Mouse (Mus musculus): Measurements from ENCODE around the gene H2al1f. TPM values are rescaled to one million over a fixed set of nuclear protein-coding genes. Genes with fewer than 3 reads are reported as not detected.
"Not testable (repeated sequence)": the region's sequence is repeated elsewhere in the genome, so short reads cannot be mapped to it uniquely, and the experiment has no call there.

Gene H2al1f
- not detected in 2 replicates for polyA plus RNA-seq (2016; fragmentation: Nextera tagmentation; extraction: Ambion mirVana)

GRCm38 (mm10) chrX:11314858-11315257 is at the start of gene H2al1f:
TSS of gene H2al1f (plus strand) at chrX:11315158.
- not testable (repeated sequence) for H3K9ac ChIP-seq (replicated peaks); H3K4me3 ChIP-seq; ATAC-seq (ENCODE audit: low FRiP score, low read depth); H3K4me1 ChIP-seq; H3K4me2 ChIP-seq (replicated peaks); H3K36me3 ChIP-seq; H3K27me3 ChIP-seq; H3K9me3 ChIP-seq; H3K27ac ChIP-seq (replicated peaks)
- WGBS, result no CpG with 5 or more reads among the region's 6 CpGs

GRCm38 (mm10) chrX:11267791-11268190 is 47.2 kb upstream of the H2al1f start:
- Histone ChIP-seq H3K36me3 (no peaks in the 10 kb centered on the region), H3K4me3 (no peak overlapping the region), H3K27me3 (peaks cover 14% of the 10 kb centered on the region; the same call in 1 of the 2 replicates), H3K4me2 (replicated peaks) (no peak overlapping the region), H3K4me1 (no peaks in the 10 kb centered on the region), H3K9ac (replicated peaks) (no peak overlapping the region), H3K27ac (replicated peaks) (no peak overlapping the region), H3K9me3 (no peaks in the 10 kb centered on the region)
- 66% methylated on average over 7 of the region's 7 CpGs for WGBS
- no peak for ATAC-seq (ENCODE audit: low FRiP score, low read depth)

GRCm38 (mm10) chrX:11269074-11269473 is 45.9 kb upstream of the H2al1f start:
- Histone ChIP-seq H3K27ac (replicated peaks) (no peak overlapping the region), H3K9ac (replicated peaks) (no peak overlapping the region), H3K4me2 (replicated peaks) (no peak overlapping the region), H3K36me3 (no peaks in the 10 kb centered on the region), H3K4me1 (no peaks in the 10 kb centered on the region), H3K9me3 (no peaks in the 10 kb centered on the region), H3K4me3 (no peak overlapping the region), H3K27me3 (peaks cover 14% of the 10 kb centered on the region; the same call in 1 of the 2 replicates)
- WGBS, result 86% methylated on average over 3 of the region's 3 CpGs
- no peak for ATAC-seq (ENCODE audit: low FRiP score, low read depth)

- H3K27me3 ChIP-seq, result no peaks in the 10 kb centered on the region
- H3K36me3 ChIP-seq, result no peaks in the 10 kb centered on the region
- WGBS, result 86% methylated on average over 3 of the region's 3 CpGs
- no peak overlapping the region for H3K4me3 ChIP-seq
- no peaks in the 10 kb centered on the region for H3K4me1 ChIP-seq
- no peak overlapping the region for H3K9ac ChIP-seq (replicated peaks)
- H3K27ac ChIP-seq (replicated peaks), result no peak overlapping the region
- H3K9me3 ChIP-seq, result no peaks in the 10 kb centered on the region
- H3K4me2 ChIP-seq (replicated peaks), result no peak overlapping the region
- no peak for ATAC-seq (ENCODE audit: low FRiP score, low read depth)
Measured at GRCm38 (mm10) chrX:11273190-11273589, 41.8 kb upstream of the H2al1f start.

GRCm38 (mm10) chrX:11277083-11277482 is 37.9 kb upstream of the H2al1f start:
- ATAC-seq (ENCODE audit: low FRiP score, low read depth), result no peak
- H3K27me3 ChIP-seq, result no peaks in the 10 kb centered on the region
- H3K4me2 ChIP-seq (replicated peaks), result no peak overlapping the region
- H3K4me1 ChIP-seq, result no peaks in the 10 kb centered on the region
- H3K27ac ChIP-seq (replicated peaks), result no peak overlapping the region
- H3K9ac ChIP-seq (replicated peaks), result no peak overlapping the region
- no peaks in the 10 kb centered on the region for H3K9me3 ChIP-seq
- no peak overlapping the region for H3K4me3 ChIP-seq
- H3K36me3 ChIP-seq, result no peaks in the 10 kb centered on the region
- WGBS, result 82% methylated on average over 6 of the region's 6 CpGs

- 77% methylated on average over 2 of the region's 2 CpGs for WGBS
- Histone ChIP-seq H3K27ac (replicated peaks) (no peak overlapping the region), H3K9me3 (no peaks in the 10 kb centered on the region), H3K4me2 (replicated peaks) (no peak overlapping the region), H3K4me3 (no peak overlapping the region), H3K4me1 (no peaks in the 10 kb centered on the region), H3K9ac (replicated peaks) (no peak overlapping the region), H3K27me3 (no peaks in the 10 kb centered on the region), H3K36me3 (no peaks in the 10 kb centered on the region)
- no peak for ATAC-seq (ENCODE audit: low FRiP score, low read depth)
Measured at GRCm38 (mm10) chrX:11280741-11281140, 34.2 kb upstream of the H2al1f start.

- H3K27me3 ChIP-seq, result peaks cover 16% of the 10 kb centered on the region; the same call in 1 of the 2 replicates
- no peaks in the 10 kb centered on the region for H3K36me3 ChIP-seq
- H3K27ac ChIP-seq (replicated peaks), result no peak overlapping the region
- H3K9me3 ChIP-seq, result no peaks in the 10 kb centered on the region
- 82% methylated on average over 14 of the region's 14 CpGs for WGBS
- ATAC-seq (ENCODE audit: low FRiP score, low read depth), result no peak
- H3K4me2 ChIP-seq (replicated peaks), result no peak overlapping the region
- H3K9ac ChIP-seq (replicated peaks), result no peak overlapping the region
- no peaks in the 10 kb centered on the region for H3K4me1 ChIP-seq
- no peak overlapping the region for H3K4me3 ChIP-seq
Measured at GRCm38 (mm10) chrX:11288306-11288882, 26.6 kb upstream of the H2al1f start.

GRCm38 (mm10) chrX:11289244-11289643 is 25.7 kb upstream of the H2al1f start:
- H3K4me2 ChIP-seq (replicated peaks), result no peak overlapping the region
- no peaks in the 10 kb centered on the region for H3K9me3 ChIP-seq
- H3K9ac ChIP-seq (replicated peaks), result no peak overlapping the region
- H3K4me1 ChIP-seq, result no peaks in the 10 kb centered on the region
- no peak overlapping the region for H3K4me3 ChIP-seq
- ATAC-seq (ENCODE audit: low FRiP score, low read depth), result no peak
- H3K27me3 ChIP-seq, result peaks cover 16% of the 10 kb centered on the region; the same call in 1 of the 2 replicates
- H3K27ac ChIP-seq (replicated peaks), result no peak overlapping the region
- WGBS, result 47% methylated on average over 4 of the region's 4 CpGs
- H3K36me3 ChIP-seq, result no peaks in the 10 kb centered on the region

- not testable (repeated sequence) for H3K4me1 ChIP-seq; ATAC-seq (ENCODE audit: low FRiP score, low read depth); H3K9ac ChIP-seq (replicated peaks); H3K27me3 ChIP-seq; H3K4me3 ChIP-seq; H3K4me2 ChIP-seq (replicated peaks); H3K9me3 ChIP-seq; H3K36me3 ChIP-seq; H3K27ac ChIP-seq (replicated peaks)
- WGBS, result no CpG with 5 or more reads among the region's 3 CpGs
Measured at GRCm38 (mm10) chrX:11298957-11299356, 16.0 kb upstream of the H2al1f start, which contains the start of gene H2al1a. TSS of gene H2al1a (plus strand) at chrX:11299257.

GRCm38 (mm10) chrX:11302132-11302531 is 12.8 kb upstream of the H2al1f start, which contains the start of gene H2al1b:
TSS of gene H2al1b (plus strand) at chrX:11302432.
- not testable (repeated sequence) for H3K9me3 ChIP-seq; H3K4me2 ChIP-seq (replicated peaks); H3K27ac ChIP-seq (replicated peaks); ATAC-seq (ENCODE audit: low FRiP score, low read depth); H3K4me3 ChIP-seq; H3K36me3 ChIP-seq; H3K27me3 ChIP-seq; H3K4me1 ChIP-seq; H3K9ac ChIP-seq (replicated peaks)
- 84% methylated on average over 1 of the region's 3 CpGs for WGBS

GRCm38 (mm10) chrX:11305355-11305754 is 9.6 kb upstream of the H2al1f start, which contains the start of gene H2al1c:
TSS of gene H2al1c (plus strand) at chrX:11305655.
- H3K4me3 ChIP-seq; H3K4me1 ChIP-seq; H3K9me3 ChIP-seq; H3K27ac ChIP-seq (replicated peaks); H3K36me3 ChIP-seq; ATAC-seq (ENCODE audit: low FRiP score, low read depth); H3K4me2 ChIP-seq (replicated peaks); H3K9ac ChIP-seq (replicated peaks); H3K27me3 ChIP-seq: not testable (repeated sequence)
- 82% methylated on average over 1 of the region's 6 CpGs for WGBS

GRCm38 (mm10) chrX:11308524-11308923 is 6.4 kb upstream of the H2al1f start, which contains the start of gene H2al1d:
TSS of gene H2al1d (plus strand) at chrX:11308824.
- H3K36me3 ChIP-seq; ATAC-seq (ENCODE audit: low FRiP score, low read depth); H3K9ac ChIP-seq (replicated peaks); H3K4me3 ChIP-seq; H3K9me3 ChIP-seq; H3K27me3 ChIP-seq; H3K4me2 ChIP-seq (replicated peaks); H3K27ac ChIP-seq (replicated peaks); H3K4me1 ChIP-seq: not testable (repeated sequence)
- WGBS, result no CpG with 5 or more reads among the region's 6 CpGs

- H3K27me3 ChIP-seq; ATAC-seq (ENCODE audit: low FRiP score, low read depth); H3K4me3 ChIP-seq; H3K4me1 ChIP-seq; H3K4me2 ChIP-seq (replicated peaks); H3K36me3 ChIP-seq; H3K27ac ChIP-seq (replicated peaks); H3K9me3 ChIP-seq; H3K9ac ChIP-seq (replicated peaks): not testable (repeated sequence)
- no CpG with 5 or more reads among the region's 3 CpGs for WGBS
Measured at GRCm38 (mm10) chrX:11311634-11312033, 3.3 kb upstream of the H2al1f start, which contains the start of gene H2al1e. TSS of gene H2al1e (plus strand) at chrX:11311934.

All from midbrain, embryonic 12.5 days (tissue).